Mouse (Mus musculus): ENCODE measurements around the gene Bmt2. TPM values are rescaled to one million over a fixed set of nuclear protein-coding genes. Genes with fewer than 3 reads are reported as not detected.

Bmt2 gene
- 18.4 and 21.0 TPM in 2 replicates for polyA plus RNA-seq (2011; ENCODE audit: insufficient read depth, insufficient read length, low read depth, missing spikeins)

GRCm38 (mm10) chr6:13677818-13678282, at the start of gene Bmt2:
Gene Bmt2, minus strand, starts transcription at chr6:13677966.
- Histone ChIP-seq H3K27ac (ENCODE audit: insufficient read depth, low read length) (peak within 1 kb of the TSS; percentile 80), H3K4me3 (ENCODE audit: low read depth, low read length) (peak within 1 kb of the TSS; percentile 84), H3K4me1 (ENCODE audit: control insufficient read depth, insufficient read depth, low read length) (no peaks in the 10 kb centered on the region), H3K9ac (ENCODE audit: low read depth, poor library complexity, severe bottlenecking) (peak within 1 kb of the TSS; percentile 84), H3K36me3 (ENCODE audit: control insufficient read depth, insufficient read depth, low read length, poor library complexity, severe bottlenecking) (no peaks in the 10 kb centered on the region), H3K27me3 (ENCODE audit: control insufficient read depth, insufficient read depth, low read length, poor library complexity, severe bottlenecking) (no peaks in the 10 kb centered on the region), H3K9me3 (replicated peaks; ENCODE audit: control insufficient read depth, insufficient read depth, low read length, poor library complexity, severe bottlenecking) (no peaks in the 10 kb centered on the region)
- TF ChIP-seq EP300 (IDR thresholded peaks at IDR 0.05; ENCODE audit: insufficient read depth, low read depth, low read length) (0 out of 2 replicates have a peak, but pooled peaks have one; percentile 26), CTCF (IDR thresholded peaks at IDR 0.05; ENCODE audit: low read depth, low read length) (no peak), POLR2A (IDR thresholded peaks at IDR 0.05; ENCODE audit: insufficient read depth, low read length) (no peak)

- Histone ChIP-seq H3K27me3 (ENCODE audit: control insufficient read depth, insufficient read depth, low read length, poor library complexity, severe bottlenecking) (no peaks in the 10 kb centered on the region), H3K36me3 (ENCODE audit: control insufficient read depth, insufficient read depth, low read length, poor library complexity, severe bottlenecking) (no peaks in the 10 kb centered on the region), H3K9ac (ENCODE audit: low read depth, poor library complexity, severe bottlenecking) (no peak overlapping the region), H3K27ac (ENCODE audit: insufficient read depth, low read length) (no peak overlapping the region), H3K4me1 (ENCODE audit: control insufficient read depth, insufficient read depth, low read length) (no peaks in the 10 kb centered on the region), H3K4me3 (ENCODE audit: low read depth, low read length) (no peak overlapping the region), H3K9me3 (replicated peaks; ENCODE audit: control insufficient read depth, insufficient read depth, low read length, poor library complexity, severe bottlenecking) (no peaks in the 10 kb centered on the region)
- TF ChIP-seq EP300 (IDR thresholded peaks at IDR 0.05; ENCODE audit: insufficient read depth, low read depth, low read length) (no peak), CTCF (IDR thresholded peaks at IDR 0.05; ENCODE audit: low read depth, low read length) (no peak), POLR2A (IDR thresholded peaks at IDR 0.05; ENCODE audit: insufficient read depth, low read length) (no peak)
Observed at GRCm38 (mm10) chr6:13722166-13722565, 44.4 kb upstream of the Bmt2 start.

GRCm38 (mm10) chr6:13714867-13715266, 37.1 kb upstream of the Bmt2 start:
- Histone ChIP-seq H3K9me3 (replicated peaks; ENCODE audit: control insufficient read depth, insufficient read depth, low read length, poor library complexity, severe bottlenecking) (no peaks in the 10 kb centered on the region), H3K27ac (ENCODE audit: insufficient read depth, low read length) (no peak overlapping the region), H3K27me3 (ENCODE audit: control insufficient read depth, insufficient read depth, low read length, poor library complexity, severe bottlenecking) (no peaks in the 10 kb centered on the region), H3K4me1 (ENCODE audit: control insufficient read depth, insufficient read depth, low read length) (no peaks in the 10 kb centered on the region), H3K9ac (ENCODE audit: low read depth, poor library complexity, severe bottlenecking) (no peak overlapping the region), H3K4me3 (ENCODE audit: low read depth, low read length) (no peak overlapping the region), H3K36me3 (ENCODE audit: control insufficient read depth, insufficient read depth, low read length, poor library complexity, severe bottlenecking) (no peaks in the 10 kb centered on the region)
- no peak for TF ChIP-seq POLR2A (IDR thresholded peaks at IDR 0.05; ENCODE audit: insufficient read depth, low read length)

DNA sequence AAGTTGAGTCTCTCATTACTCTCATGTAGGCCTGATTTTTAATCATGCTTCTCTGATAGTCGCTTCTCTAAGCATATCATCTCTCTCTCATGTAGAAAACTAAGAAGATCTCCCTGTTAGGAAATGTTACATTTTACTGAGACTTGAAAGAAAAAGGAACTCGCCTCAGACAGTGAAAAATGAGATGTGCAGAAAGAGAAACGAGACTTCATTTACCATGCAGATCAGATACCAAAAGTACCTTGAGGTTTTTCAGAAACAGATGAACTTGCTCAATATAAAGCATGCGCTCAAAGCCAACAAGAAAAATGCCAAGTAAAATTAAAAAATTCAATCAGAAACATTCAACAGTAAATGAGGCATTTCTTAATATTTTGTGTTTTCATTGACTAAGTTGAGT, 19.1 kb upstream of the Bmt2 start:
- Histone ChIP-seq H3K27ac (ENCODE audit: insufficient read depth, low read length) (no peak overlapping the region), H3K4me3 (ENCODE audit: low read depth, low read length) (no peak overlapping the region), H3K9me3 (replicated peaks; ENCODE audit: control insufficient read depth, insufficient read depth, low read length, poor library complexity, severe bottlenecking) (0 out of 2 replicates have a peak, but pooled peaks cover 3% of the 10 kb centered on the region), H3K9ac (ENCODE audit: low read depth, poor library complexity, severe bottlenecking) (no peak overlapping the region), H3K36me3 (ENCODE audit: control insufficient read depth, insufficient read depth, low read length, poor library complexity, severe bottlenecking) (no peaks in the 10 kb centered on the region), H3K4me1 (ENCODE audit: control insufficient read depth, insufficient read depth, low read length) (no peaks in the 10 kb centered on the region), H3K27me3 (ENCODE audit: control insufficient read depth, insufficient read depth, low read length, poor library complexity, severe bottlenecking) (no peaks in the 10 kb centered on the region; the same call in 1 of the 2 replicates)
- TF ChIP-seq EP300 (IDR thresholded peaks at IDR 0.05; ENCODE audit: insufficient read depth, low read depth, low read length) = no peak

- no peak overlapping the region for H3K9ac ChIP-seq (ENCODE audit: low read depth, poor library complexity, severe bottlenecking)
- no peaks in the 10 kb centered on the region for H3K4me1 ChIP-seq (ENCODE audit: control insufficient read depth, insufficient read depth, low read length)
- no peaks in the 10 kb centered on the region for H3K36me3 ChIP-seq (ENCODE audit: control insufficient read depth, insufficient read depth, low read length, poor library complexity, severe bottlenecking)
- H3K27me3 ChIP-seq (ENCODE audit: control insufficient read depth, insufficient read depth, low read length, poor library complexity, severe bottlenecking) = no peaks in the 10 kb centered on the region; the same call in 1 of the 2 replicates
- TF ChIP-seq POLR2A (IDR thresholded peaks at IDR 0.05; ENCODE audit: insufficient read depth, low read length) (no peak), CTCF (IDR thresholded peaks at IDR 0.05; ENCODE audit: low read depth, low read length) (no peak)
- H3K27ac ChIP-seq (ENCODE audit: insufficient read depth, low read length) = no peak overlapping the region
- H3K4me3 ChIP-seq (ENCODE audit: low read depth, low read length) = no peak overlapping the region
- H3K9me3 ChIP-seq (replicated peaks; ENCODE audit: control insufficient read depth, insufficient read depth, low read length, poor library complexity, severe bottlenecking) = 0 out of 2 replicates have a peak, but pooled peaks cover 3% of the 10 kb centered on the region
Observed at GRCm38 (mm10) chr6:13695103-13695845, 17.5 kb upstream of the Bmt2 start.

DNA sequence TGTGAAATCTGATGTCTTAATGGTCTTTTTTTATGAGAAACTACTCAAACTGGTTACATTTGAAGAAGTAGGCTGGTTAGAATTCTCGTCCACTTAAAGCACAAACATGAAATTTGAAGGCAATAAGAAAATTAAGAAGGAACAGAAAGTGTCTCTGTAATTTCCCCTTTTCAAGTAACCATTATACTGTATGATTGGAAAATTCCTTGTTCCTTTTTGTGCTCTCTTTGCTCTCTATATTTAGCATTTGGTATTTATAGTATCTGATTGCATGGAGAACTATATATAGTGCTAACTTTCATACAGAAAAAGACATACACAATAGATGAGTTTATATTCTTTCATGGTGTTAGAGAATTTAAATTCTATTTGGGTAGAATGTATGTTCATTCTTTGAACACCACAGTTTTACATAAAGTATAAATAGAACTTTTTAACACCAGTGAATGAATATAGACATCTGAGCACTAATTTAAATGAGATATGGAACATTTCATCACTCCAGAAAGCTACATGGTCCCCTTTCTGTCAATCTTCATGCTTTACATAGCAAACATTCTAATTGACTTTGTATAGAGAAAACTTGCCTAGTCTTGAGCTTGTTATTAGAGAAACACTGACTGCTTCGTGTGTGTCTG, 14.0 kb upstream of the Bmt2 start:
- Histone ChIP-seq H3K27ac (ENCODE audit: insufficient read depth, low read length) (no peak overlapping the region), H3K9me3 (replicated peaks; ENCODE audit: control insufficient read depth, insufficient read depth, low read length, poor library complexity, severe bottlenecking) (no peaks in the 10 kb centered on the region), H3K4me3 (ENCODE audit: low read depth, low read length) (no peak overlapping the region), H3K9ac (ENCODE audit: low read depth, poor library complexity, severe bottlenecking) (no peak overlapping the region), H3K4me1 (ENCODE audit: control insufficient read depth, insufficient read depth, low read length) (no peaks in the 10 kb centered on the region), H3K36me3 (ENCODE audit: control insufficient read depth, insufficient read depth, low read length, poor library complexity, severe bottlenecking) (no peaks in the 10 kb centered on the region), H3K27me3 (ENCODE audit: control insufficient read depth, insufficient read depth, low read length, poor library complexity, severe bottlenecking) (no peaks in the 10 kb centered on the region)
- TF ChIP-seq EP300 (IDR thresholded peaks at IDR 0.05; ENCODE audit: insufficient read depth, low read depth, low read length) (no peak), CTCF (IDR thresholded peaks at IDR 0.05; ENCODE audit: low read depth, low read length) (no peak), POLR2A (IDR thresholded peaks at IDR 0.05; ENCODE audit: insufficient read depth, low read length) (no peak)
